Mouse (Mus musculus) thymus, adult 2 months (tissue): ENCODE data around the gene Vamp2. TPM values are rescaled to one million over a fixed set of nuclear protein-coding genes. Genes with fewer than 3 reads are reported as not detected.

ENCODE experiments used
- DNase-seq: peaks from one replicate; pipeline ENCODE4 v3.0.0; 2021
- H3K27ac ChIP-seq: fragments of 200-500 bp; 2 replicates; pipeline ENCODE4 v1.5.1; 2012; ENCODE audit warnings: low read length, control low read depth; ENCODE audit not compliant: control insufficient read depth, insufficient read depth
- H3K27me3 ChIP-seq: fragments of 200-500 bp; 2 replicates; pipeline ENCODE4 v1.6.1; 2012; ENCODE audit warnings: mild to moderate bottlenecking, low read length, moderate library complexity, mixed read lengths; ENCODE audit not compliant: control insufficient read depth, insufficient read depth
- H3K36me3 ChIP-seq: fragments of 200-500 bp; 2 replicates; pipeline ENCODE4 v1.6.1; 2012; ENCODE audit warnings: mild to moderate bottlenecking, low read length, moderate library complexity; ENCODE audit not compliant: control insufficient read depth, insufficient read depth
- H3K4me1 ChIP-seq: fragments of 200-500 bp; replicated peaks from 2 replicates; pipeline ENCODE4 v1.6.1; 2012; ENCODE audit warnings: low read length; ENCODE audit not compliant: control insufficient read depth, insufficient read depth
- H3K4me3 ChIP-seq: fragments of 200-500 bp; 2 replicates; pipeline ENCODE4 v1.5.1; 2012; ENCODE audit warnings: mild to moderate bottlenecking, low read length, control low read depth, moderate library complexity; ENCODE audit not compliant: control insufficient read depth, insufficient read depth
- CTCF ChIP-seq: fragments of 200-500 bp; IDR thresholded peaks from 2 replicates; pipeline ENCODE4 v1.5.1; 2012; ENCODE audit warnings: mild to moderate bottlenecking, control low read depth, low read length, moderate library complexity, borderline replicate concordance; ENCODE audit not compliant: control insufficient read depth, poor library complexity, insufficient read depth; ENCODE audit errors: extremely low read depth
- POLR2A ChIP-seq: fragments of 200-500 bp; IDR thresholded peaks from 2 replicates; pipeline ENCODE4 v1.6.1; 2012; ENCODE audit warnings: mild to moderate bottlenecking, low read length, control low read depth, moderate library complexity; ENCODE audit not compliant: control insufficient read depth, poor library complexity, insufficient read depth; ENCODE audit errors: extremely low read depth
- WGBS: fragments of 180-500 bp; shearing (Covaris S2); methylation state at CpG from one replicate; pipeline ENCODE4 v1.1.7; 2018; 5-methylcytosine and 5-hydroxymethylcytosine counted together
- polyA plus RNA-seq: library from polyadenylated mRNA; depleted of rRNA; stranded (reverse); fragments of >200 nt; gene quantifications from 2 replicates; pipeline ENCODE4 v1.2.3, GENCODE M21; 2012

Vamp2 gene
- polyA plus RNA-seq, 1 experiment, result 159 TPM

DNA sequence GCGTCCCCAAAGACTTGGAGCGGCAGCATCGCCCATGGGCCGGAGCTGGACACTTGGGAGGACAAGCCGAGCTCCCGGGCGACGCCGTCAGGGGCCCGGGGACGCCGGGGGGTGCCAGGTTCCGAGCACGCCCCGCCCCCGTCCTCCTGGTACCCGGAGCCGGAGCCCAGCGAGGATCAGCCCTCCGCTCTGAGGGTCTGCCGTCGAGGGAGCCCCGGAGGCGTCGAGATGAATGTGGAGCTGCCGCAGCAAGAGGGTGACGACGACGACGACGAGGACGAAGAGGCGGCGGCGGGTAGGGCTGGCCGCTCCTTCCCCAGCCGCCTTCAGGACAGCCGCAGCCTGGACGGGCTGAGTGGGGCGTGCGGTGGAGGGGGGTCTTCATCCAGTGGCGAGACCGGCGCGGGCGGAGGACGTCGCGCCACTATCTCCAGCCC, 28.3 kb upstream of the Vamp2 start:
- H3K27me3 ChIP-seq, result no peaks in the 10 kb centered on the region
- WGBS, result under 1% methylated on average over 49 of the region's 49 CpGs
- peak; percentile 58 for DNase-seq
- peak overlapping the region; percentile 84 for H3K4me3 ChIP-seq
- peaks cover 27% of the 10 kb centered on the region for H3K4me1 ChIP-seq
- no peak overlapping the region for H3K27ac ChIP-seq
- no peaks in the 10 kb centered on the region for H3K36me3 ChIP-seq
- no peak for TF ChIP-seq POLR2A
- no peak for TF ChIP-seq CTCF

- TF ChIP-seq CTCF (no peak), POLR2A (no peak)
- no peak for DNase-seq
- 10% methylated on average over 40 of the region's 40 CpGs for WGBS
- H3K4me3 ChIP-seq, result peak overlapping the region; percentile 84
- no peak overlapping the region for H3K27ac ChIP-seq
- H3K36me3 ChIP-seq, result no peaks in the 10 kb centered on the region
- H3K4me1 ChIP-seq, result peaks cover 26% of the 10 kb centered on the region
- H3K27me3 ChIP-seq, result no peaks in the 10 kb centered on the region
Measured at GRCm38 (mm10) chr11:69060448-69061254, 27.6 kb upstream of the Vamp2 start.

DNA sequence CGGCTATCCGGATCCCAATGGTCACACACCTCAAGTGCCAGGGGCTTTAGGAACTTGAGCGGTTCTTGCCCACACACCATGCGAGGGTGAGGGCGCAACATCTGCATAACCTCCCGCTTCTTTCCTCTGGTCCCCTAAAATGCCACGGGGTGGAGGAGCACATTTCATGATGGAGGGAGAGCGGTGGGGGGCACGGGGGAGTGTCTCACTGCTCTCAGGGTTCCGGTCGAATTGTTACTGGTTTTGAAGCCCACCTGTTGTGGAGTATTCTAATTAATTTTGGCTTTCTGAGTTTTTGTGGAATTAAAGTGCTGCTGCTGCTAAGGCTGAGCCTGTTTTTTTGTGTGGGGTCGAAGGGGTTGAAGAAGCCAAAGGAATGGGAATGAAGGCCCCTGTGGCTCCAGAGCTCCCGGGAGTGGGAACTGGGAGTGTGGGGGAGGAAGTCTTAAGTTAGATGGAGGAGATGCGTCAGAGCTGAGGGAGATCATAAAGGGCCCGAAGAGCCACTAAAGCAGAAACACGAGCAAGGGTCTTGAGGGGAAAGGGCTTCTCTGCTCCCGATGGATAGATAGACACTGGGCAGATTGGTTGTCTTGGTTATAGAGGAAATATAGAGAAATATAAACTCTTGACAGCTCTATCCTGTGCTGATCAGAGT, 26.9 kb upstream of the Vamp2 start:
- Histone ChIP-seq H3K27ac (no peak overlapping the region), H3K4me1 (peaks cover 29% of the 10 kb centered on the region), H3K36me3 (no peaks in the 10 kb centered on the region), H3K4me3 (no peak overlapping the region; the same call in 1 of the 2 replicates), H3K27me3 (no peaks in the 10 kb centered on the region)
- TF ChIP-seq CTCF (no peak), POLR2A (no peak)
- 83% methylated on average over 17 of the region's 17 CpGs for WGBS
- DNase-seq, result no peak

DNA sequence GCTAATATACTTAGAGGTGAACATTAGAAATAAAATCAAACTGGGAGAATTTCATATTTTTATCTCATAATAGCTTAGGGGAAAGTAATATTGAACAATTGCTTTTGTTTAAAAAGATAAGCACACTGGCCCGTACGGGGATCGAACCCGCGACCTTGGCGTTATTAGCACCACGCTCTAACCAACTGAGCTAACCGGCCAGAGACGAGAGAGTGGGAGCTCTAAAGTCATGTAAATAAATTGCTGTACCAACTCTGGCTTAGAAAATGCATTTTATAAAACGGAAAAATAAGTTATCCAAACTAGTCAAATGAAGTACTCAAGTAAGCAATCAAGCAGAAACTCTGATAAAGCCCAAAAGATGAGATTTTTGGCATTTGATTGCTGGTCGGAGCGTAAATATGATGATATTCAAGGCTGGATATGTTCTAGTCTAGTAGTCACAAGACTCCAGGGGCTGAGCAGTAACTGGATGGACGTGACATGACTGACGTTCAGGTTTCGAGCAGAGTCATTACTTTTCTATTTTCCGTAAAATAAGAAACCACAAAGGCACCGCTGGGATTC, 26.0 kb upstream of the Vamp2 start:
- peaks cover 32% of the 10 kb centered on the region for H3K4me1 ChIP-seq
- WGBS, result 1% methylated on average over 17 of the region's 17 CpGs
- DNase-seq, result peak; percentile 67
- no peaks in the 10 kb centered on the region for H3K36me3 ChIP-seq
- no peak for TF ChIP-seq POLR2A
- TF ChIP-seq CTCF, result no peak
- H3K27ac ChIP-seq, result no peak overlapping the region
- no peak overlapping the region for H3K4me3 ChIP-seq
- H3K27me3 ChIP-seq, result no peaks in the 10 kb centered on the region

GRCm38 (mm10) chr11:69062761-69063224, 25.5 kb upstream of the Vamp2 start:
- TF ChIP-seq POLR2A (no peak), CTCF (no peak)
- peak overlapping the region; percentile 48 for H3K4me3 ChIP-seq
- DNase-seq, result peak; percentile 93
- WGBS, result under 1% methylated on average over 19 of the region's 19 CpGs
- H3K27me3 ChIP-seq, result no peaks in the 10 kb centered on the region
- H3K27ac ChIP-seq, result peak overlapping the region; percentile 87; the same call in 1 of the 2 replicates
- no peaks in the 10 kb centered on the region for H3K36me3 ChIP-seq
- H3K4me1 ChIP-seq, result peaks cover 32% of the 10 kb centered on the region
